Mouse (Mus musculus): ENCODE data around the gene Olfr161.
"Not testable (repeated sequence)": the region's sequence is repeated elsewhere in the genome, so short reads cannot be mapped to it uniquely, and the experiment has no call there.

Gene Olfr161

DNA sequence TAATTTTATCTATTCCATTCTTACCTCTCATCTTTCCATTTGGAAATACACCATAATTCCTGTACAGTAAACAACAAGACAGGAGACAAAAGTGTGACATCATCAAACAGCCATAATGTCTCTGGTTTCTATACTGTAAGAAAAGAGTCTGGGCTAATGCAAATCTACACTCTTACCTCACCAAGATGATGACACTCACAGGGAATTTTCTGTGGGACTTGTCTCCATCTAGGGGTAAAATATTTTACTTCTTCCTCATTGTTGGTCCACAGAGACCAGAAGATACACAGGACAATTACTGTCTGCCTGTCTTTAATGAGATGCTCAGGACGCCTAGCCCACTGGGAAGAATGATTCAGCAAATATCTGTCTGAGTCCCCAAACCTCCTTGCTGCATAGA lies at the start of gene Olfr161:
TSS of gene Olfr161 (plus strand) at position 352 of the 400 bp plus-strand sequence.
- DNase-seq (ENCODE audit: low read depth), result no peak

DNA sequence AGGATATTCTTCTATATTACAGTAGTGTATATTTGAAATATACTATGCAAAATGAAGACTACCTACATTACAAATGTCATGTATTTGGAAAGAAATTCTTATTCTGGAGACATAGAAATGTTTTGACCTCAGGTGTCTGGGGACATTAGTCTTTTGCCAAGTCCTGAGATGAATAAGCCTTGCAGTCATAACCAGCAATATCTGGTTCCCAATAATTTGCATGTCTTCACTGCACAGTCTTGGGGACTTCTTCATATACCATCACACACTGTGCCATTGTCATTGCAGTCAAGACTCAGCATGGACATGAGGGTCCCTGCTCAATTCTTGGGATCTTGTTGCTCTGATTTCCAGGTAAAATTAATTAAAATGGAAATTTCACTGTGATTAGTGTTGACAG lies 27.3 kb upstream of the Olfr161 start:
- no peak for DNase-seq (ENCODE audit: low read depth)

DNA sequence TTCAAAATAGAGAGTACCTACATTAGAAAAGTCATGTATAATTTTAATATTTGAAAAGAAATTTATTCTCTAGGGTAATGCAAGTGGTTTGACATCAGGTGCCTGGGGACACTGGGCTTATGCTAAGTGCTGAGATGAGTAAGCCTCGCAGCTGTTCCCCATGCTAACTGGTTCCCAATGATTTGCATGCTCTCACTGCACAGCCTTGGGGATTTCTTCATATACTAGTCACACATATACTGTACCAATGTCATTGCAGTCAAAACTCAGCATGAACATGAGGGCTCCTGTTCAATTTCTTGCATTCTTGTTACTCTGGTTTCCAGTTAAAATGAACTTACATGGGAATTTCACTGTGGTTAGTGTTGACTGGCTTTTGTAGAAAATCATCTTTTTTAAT lies 13.2 kb upstream of the Olfr161 start:
- not testable (repeated sequence) for DNase-seq (ENCODE audit: low read depth)

DNA sequence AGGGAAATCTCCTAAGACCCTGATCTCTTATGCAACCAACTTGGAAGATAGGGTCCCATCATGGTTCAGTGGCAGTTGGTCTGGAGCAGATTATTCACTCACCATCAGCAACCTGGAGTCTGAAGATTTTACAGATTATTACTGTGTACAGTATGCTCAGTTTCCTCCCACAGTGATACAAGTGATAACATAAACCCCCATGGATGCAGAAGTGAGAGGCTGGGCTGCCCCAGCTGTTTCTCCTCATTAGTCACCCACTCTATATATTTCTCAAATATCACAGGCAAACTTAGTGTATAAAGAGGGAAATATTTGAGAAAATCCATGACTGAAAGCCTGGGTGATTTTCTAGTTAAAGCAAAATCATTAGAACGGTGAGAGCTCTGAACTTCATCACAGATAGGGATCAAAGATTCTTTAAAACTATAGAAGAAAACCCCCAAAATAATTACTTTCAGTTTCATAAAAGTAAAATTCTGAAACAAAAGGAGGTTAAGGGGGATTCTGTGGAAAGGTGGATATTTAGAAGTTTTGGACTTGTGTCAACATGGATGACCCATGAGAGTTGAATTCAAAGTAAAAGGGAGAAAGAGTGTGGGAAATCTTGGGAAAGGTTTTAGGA lies 12.5 kb upstream of the Olfr161 start:
- not testable (repeated sequence) for DNase-seq (ENCODE audit: low read depth)

DNA sequence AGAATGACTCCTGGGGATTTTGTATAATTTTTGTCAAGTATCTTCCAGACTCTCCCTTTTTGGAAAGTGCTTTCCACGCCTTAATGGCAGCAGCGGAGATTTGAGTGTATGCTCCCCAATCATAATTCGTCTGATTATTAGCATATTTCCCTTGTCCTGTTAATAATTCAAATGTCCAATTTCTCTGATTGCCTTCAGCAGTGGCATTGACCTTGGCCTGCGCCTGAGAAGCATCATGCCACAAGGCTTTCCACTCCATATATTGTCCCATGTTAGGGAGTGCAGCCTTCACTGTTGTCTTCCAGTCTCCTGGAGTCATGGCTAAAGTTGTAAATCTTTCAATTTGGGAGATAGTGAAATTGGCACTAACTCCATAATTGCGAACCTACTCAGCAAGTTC lies 40.5 kb downstream of the Olfr161 start:
- not testable (repeated sequence) for DNase-seq (ENCODE audit: low read depth)

DNA sequence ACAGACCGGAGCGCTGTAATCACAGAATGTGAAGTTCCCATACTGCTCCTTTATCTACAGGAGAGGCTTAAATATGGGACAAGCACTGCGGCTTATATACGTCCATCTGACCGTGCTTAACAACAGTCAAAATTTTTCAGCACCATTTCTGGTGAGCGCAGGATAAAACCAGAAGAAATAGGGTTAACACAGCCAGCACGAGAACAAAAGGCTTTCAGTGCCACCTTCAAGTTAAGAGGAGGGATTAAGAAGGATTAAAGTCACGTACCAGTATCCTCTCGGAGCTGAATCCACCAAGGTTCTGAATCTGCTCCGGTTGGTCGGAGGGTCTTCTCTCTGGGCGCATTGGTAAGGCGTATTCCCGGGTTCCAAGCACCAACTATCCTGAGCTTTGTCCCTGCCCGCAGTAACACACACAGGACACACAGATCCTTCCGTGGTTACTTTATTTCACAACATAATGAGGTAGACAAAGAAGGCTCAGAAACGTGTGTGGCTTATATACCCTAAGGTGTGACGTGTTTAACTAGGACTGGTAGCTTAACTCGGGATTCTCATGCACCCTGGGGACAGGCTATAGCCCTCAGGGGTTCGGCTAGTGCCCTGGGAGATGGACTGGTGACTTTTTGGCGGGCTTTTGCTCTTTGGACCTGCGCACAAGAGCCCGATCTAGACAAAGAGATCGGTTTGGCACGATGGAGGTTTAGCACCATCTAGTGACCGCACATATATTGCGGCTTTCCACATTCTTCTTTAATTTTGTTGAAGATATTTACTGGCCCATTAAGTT lies 41.9 kb downstream of the Olfr161 start:
- DNase-seq (ENCODE audit: low read depth), result peak; percentile 16
